Mouse (Mus musculus) mesoderm, embryonic 11.5 days (tissue): Measurements from ENCODE around the gene Trub1.

Source experiments
- DNase-seq: peaks from one replicate; pipeline ENCODE4 v3.0.0-alpha.2; 2012; ENCODE audit warnings: low read depth, low spot score

Gene Trub1

GRCm38 (mm10) chr19:57452492-57453217 lies at the start of gene Trub1:
Trub1 (plus strand) TSS chr19:57452912.
- peak; percentile 83 for DNase-seq

- peak; percentile 88 for DNase-seq
Measured at GRCm38 (mm10) chr19:57403700-57404501, 48.8 kb upstream of the Trub1 start.

GRCm38 (mm10) chr19:57404502-57404848 lies 48.2 kb upstream of the Trub1 start:
- DNase-seq = no peak

DNA sequence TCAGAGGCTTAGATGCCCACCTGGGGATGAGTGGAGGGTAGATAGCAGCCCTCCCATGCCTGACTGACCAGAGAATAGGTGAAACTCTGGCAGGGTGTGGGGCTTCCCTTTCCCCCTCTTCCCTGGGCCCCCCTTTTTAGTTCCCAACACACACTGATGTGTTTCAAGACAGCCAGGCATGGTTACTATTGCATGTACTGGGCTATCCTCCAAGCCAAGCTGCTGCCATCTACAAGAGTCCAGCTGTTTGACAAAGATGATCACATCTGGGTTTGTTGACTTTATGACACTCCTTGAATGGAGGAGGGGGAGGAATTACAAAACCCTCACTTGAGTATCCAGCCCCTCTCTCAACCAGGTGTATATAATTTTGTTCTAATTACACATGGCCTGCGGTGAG lies 44.8 kb upstream of the Trub1 start:
- no peak for DNase-seq

GRCm38 (mm10) chr19:57411375-57412196 lies 41.1 kb upstream of the Trub1 start:
- peak; percentile 65 for DNase-seq

- DNase-seq = no peak
Measured at GRCm38 (mm10) chr19:57413170-57413569, 39.5 kb upstream of the Trub1 start.

DNA sequence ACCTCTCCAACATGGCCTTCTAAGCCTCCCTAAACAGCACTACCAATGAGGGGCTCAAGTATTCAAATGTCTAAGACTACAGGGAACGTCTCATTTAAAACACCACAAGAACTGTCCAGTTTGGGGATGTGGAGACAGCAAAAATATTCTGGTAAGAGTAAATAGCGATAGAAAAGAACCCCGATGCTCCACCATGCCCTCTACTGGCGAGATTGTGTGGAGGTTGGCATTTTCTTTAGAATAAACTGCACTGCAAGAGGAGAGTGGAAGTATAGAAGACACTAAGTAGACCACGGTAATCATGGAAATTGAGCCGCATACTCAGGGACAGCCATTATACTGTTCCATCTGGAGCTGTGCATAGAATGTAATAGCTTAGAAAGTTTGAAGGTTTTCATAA lies 38.8 kb upstream of the Trub1 start:
- DNase-seq = no peak

GRCm38 (mm10) chr19:57415031-57415807 lies 37.5 kb upstream of the Trub1 start:
- DNase-seq = no peak

GRCm38 (mm10) chr19:57417800-57418580 lies 34.7 kb upstream of the Trub1 start:
- peak; percentile 42 for DNase-seq

GRCm38 (mm10) chr19:57423402-57423801 lies 29.3 kb upstream of the Trub1 start:
- no peak for DNase-seq

DNA sequence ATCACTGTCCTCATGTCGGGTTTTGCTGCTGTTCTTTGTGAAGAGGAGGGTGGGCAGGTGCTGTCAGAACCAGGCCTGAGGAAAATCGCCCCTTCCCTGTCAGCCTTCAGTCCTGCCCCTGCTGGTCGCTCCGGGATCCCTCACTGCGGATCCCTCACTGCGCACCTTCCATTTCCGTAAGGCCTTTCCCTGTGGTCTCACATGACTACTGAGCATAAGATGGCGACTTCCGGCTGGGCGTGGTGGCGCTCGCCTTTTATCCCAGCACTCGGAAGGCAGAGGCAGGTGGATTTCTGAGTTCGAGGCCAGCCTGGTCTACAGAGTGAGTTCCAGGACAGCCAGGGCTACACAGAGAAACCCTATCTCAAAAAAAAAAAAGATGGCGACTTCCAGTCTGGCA lies 27.4 kb upstream of the Trub1 start:
- DNase-seq = no peak

DNA sequence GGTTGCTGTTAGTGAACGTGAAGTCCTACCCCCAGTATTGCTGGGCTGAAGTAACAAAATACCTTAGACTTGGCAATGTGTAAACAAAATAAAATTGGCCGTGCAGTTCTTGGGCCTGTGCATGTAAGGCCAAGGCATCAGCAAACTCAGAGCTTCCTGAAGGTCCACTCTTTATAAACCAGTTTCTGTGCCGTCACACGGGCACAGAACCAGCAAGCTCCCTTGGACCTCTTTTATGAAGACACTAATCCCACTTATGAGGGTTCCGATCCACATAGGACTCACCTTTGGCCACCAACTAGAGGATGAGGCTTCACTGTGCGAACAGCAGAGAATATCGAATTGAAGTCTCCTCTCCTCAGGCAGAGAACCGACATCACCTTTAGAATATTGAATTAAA lies 25.9 kb upstream of the Trub1 start:
- DNase-seq = no peak

DNA sequence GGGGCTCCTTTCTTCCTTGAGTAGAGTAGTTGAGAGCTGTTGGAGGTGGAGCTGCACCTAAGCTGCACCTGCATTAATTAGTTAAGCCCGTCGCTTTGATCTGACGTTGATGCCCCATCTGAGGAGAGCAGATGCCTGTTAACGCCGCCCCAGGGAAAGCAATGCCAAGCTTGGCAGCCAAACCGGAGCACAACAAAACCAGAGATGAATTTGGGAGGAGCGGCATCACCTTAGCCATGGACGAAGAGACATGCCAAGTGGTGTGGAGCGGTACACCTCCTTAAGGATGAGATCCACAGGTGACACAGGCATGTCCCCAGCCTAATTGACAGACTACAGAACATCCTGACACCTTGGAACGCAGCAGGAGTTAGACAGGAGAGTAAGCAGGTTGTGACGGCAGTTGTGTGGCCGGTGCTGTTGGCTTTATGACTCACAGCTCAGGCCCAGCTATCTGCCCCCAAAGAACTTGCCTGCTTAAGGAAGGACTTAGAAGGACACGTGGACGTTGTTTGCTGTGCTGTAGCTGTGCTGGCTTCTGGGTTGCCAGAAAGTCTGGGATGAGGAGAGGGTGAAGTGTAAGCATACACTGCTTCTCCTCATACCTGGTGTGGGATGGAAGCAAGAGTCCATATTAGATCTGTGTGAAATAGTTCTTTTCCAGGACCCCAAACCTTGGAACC lies 24.8 kb upstream of the Trub1 start:
- DNase-seq = no peak

GRCm38 (mm10) chr19:57428641-57429040 lies 24.1 kb upstream of the Trub1 start:
- no peak for DNase-seq

- DNase-seq = no peak
Measured at GRCm38 (mm10) chr19:57429926-57430325, 22.8 kb upstream of the Trub1 start.

DNA sequence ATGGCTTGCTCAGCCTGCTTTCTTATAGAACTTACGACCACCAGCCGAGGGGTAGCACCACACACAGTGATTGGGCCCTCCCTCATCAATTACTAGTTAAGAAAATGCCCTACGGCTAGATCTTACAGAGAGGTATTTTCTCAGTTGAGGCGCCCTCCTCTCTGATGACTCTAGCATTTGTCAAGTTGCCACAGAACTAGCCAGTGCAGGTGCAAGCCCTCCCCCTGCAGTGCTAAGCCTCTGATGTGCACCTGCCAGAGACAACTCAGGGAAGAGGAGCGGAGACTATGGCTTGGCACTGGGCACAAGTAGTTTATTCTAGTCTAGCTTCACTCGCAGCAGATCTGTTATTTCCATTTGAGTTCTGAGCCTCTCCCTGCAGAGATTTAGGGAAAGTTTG lies 21.2 kb upstream of the Trub1 start:
- DNase-seq = no peak

GRCm38 (mm10) chr19:57434024-57434423 lies 18.7 kb upstream of the Trub1 start:
- DNase-seq = no peak

DNA sequence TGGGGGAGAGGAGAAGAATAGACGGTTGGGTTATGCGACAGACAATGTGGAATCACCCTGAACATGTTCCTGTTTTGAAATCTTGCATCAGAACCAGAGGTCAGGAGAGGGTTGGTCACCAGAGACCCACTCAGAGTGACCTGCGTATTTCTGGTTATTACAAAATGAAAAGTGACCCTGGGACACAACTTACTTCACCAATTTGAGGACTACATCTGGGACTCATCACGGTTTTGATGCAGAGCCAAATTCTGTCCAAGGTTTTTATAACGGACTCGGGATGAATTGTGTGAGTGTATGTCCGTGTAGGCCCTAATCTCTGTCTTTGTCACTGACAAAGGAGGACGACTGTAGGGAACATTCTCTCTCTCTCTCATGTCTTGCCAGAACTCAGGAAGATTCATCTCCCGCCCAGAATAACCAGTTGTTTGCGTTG lies 16.1 kb upstream of the Trub1 start:
- DNase-seq = no peak

DNA sequence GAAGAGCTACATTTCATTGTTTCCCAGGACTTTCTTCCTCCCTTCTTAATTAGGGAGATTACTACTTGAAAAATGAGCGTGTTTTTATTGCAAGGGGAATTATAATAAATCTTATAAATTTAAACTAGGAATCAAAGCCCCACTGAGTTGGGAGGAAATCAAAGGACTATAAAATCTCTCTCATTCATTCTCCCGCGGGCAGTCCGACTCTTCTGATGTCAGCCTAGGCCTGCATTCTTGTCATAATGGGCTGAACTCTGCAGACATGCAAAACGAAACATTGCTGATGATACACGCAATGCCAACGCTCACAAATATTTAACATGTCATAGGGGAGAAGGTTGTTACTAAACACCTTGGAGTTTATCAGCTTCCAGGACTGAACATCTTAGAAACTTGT lies 15.7 kb upstream of the Trub1 start:
- DNase-seq = no peak

GRCm38 (mm10) chr19:57439296-57439695 lies 13.4 kb upstream of the Trub1 start:
- DNase-seq = no peak
